Mouse (Mus musculus): ENCODE results near the gene Arhgap22.

- TF ChIP-seq CTCF (IDR thresholded peaks at IDR 0.05; ENCODE audit: borderline replicate concordance, insufficient read depth, low read length) (no peak), POLR2A (IDR thresholded peaks at IDR 0.05; ENCODE audit: low read depth, low read length) (no peak)
These were observed 167.1 kb downstream of the Arhgap22 start for GRCm38 (mm10) chr14:33380830-33381457.
